Mouse (Mus musculus): ENCODE data around the gene Klhl22. TPM values are rescaled to one million over a fixed set of nuclear protein-coding genes. Genes with fewer than 3 reads are reported as not detected.

The Klhl22 gene
- polyA plus RNA-seq, 1 experiment from 2014 or later: 52.6 TPM

DNA sequence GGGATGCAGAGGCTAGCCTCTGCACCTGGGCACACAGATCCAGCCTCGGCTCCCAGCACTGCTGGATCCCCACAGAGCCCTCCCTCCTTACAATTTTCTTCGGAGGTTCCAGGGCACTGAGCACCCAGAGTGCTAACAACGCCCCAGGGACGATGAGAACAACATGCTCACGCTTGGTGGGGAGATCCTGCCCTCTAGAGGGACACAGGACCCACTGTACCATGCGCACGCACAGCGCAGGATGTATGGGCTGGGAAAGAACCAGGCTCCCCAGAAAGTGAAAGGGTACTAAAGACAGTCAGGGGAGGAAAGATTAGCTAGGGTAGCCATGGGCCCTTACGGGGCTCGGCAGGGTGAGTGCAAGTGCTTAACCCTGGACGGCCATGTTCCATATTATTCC is 72.4 kb downstream of the Klhl22 start:
- WGBS: 11% methylated on average over 11 of the region's 11 CpGs
- no peak for DNase-seq (ENCODE audit: low spot score)
- peaks cover 99% of the 10 kb centered on the region for H3K27me3 ChIP-seq (ENCODE audit: low read depth, poor library complexity, severe bottlenecking)

GRCm38 (mm10) chr16:17832821-17833220 is 73.4 kb downstream of the Klhl22 start, which contains the start of gene B830017H08Rik:
B830017H08Rik (plus strand) TSS chr16:17833121.
- Histone ChIP-seq H3K4me1 (peaks cover 24% of the 10 kb centered on the region), H3K36me3 (peaks cover 1% of the 10 kb centered on the region; the same call in 1 of the 2 replicates), H3K27ac (replicated peaks) (peak within 1 kb of the TSS; percentile 34), H3K4me3 (peak within 1 kb of the TSS; percentile 63), H3K27me3 (ENCODE audit: low read depth, poor library complexity, severe bottlenecking) (peaks cover 100% of the 10 kb centered on the region), H3K9me3 (replicated peaks) (no peaks in the 10 kb centered on the region)
- 23% methylated on average over 7 of the region's 7 CpGs for WGBS
- no peak for DNase-seq (ENCODE audit: low spot score)

More for the DNA sequence above, 72.4 kb downstream of the Klhl22 start:
- Histone ChIP-seq H3K27ac (replicated peaks) (no peak overlapping the region), H3K36me3 (no peaks in the 10 kb centered on the region), H3K4me1 (peaks cover 24% of the 10 kb centered on the region), H3K9me3 (replicated peaks) (no peaks in the 10 kb centered on the region), H3K4me3 (no peak overlapping the region)

DNA sequence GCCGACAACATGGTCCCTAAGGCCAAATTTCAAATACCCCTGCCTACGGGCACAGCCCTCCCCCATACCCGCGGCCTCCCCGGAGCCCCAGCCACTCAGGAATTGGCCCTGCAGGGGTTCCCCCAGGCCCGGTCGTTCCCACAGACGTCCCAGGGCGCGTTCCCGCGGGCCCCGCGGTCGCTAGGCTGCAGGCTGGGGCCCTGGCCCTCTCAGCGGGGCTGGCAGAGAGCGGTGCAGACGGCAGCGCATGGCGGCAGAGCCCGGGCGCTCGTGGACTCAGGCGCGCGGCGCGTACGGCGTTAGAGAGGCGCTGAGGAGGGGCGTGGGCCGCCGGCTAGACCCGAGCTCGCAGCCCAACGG is 73.9 kb downstream of the Klhl22 start:
- WGBS: under 1% methylated on average over 25 of the region's 37 CpGs
- H3K9me3 ChIP-seq (replicated peaks): no peaks in the 10 kb centered on the region
- peaks cover 4% of the 10 kb centered on the region; the same call in 1 of the 2 replicates for H3K36me3 ChIP-seq
- H3K4me3 ChIP-seq: peak overlapping the region; percentile 63
- peak; percentile 58 for DNase-seq (ENCODE audit: low spot score)
- H3K27me3 ChIP-seq (ENCODE audit: low read depth, poor library complexity, severe bottlenecking): peaks cover 100% of the 10 kb centered on the region
- H3K4me1 ChIP-seq: peaks cover 24% of the 10 kb centered on the region
- H3K27ac ChIP-seq (replicated peaks): peak overlapping the region; percentile 34

DNA sequence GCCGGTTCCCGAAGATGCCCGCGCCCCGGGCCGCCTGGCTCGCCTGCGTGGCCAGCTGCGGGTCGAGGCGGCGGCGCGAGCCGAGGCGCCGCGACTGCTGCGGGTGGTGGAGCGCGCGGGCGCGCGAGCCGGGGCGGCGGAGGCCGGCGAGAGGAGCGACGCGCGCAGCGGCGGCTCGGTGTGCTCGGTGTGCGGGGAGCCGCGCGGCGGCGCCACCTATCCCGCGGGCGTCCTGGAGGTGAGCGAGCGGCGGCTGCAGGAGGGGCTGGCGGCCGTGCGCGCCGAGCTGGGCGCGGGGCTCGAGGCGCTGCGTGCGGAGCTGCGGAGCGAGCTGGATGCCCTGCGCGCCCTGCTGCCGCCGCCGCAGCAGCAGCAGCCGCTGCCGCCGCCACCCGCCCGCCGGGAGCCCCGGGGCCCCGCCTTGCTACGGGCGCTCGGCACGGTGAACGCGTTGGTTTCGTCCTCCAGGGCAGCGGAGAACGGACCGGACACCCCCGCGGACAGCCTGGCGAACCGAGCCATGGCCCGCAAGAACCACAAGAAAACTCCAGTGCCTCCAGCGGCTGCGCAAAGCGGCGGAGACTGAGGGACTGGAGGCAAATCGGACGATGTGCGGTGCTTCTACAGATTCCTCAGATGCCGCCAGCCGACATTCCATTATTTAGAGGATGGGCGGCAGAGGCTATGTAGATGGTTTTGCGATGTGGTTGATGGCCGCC is 74.4 kb downstream of the Klhl22 start:
- DNase-seq (ENCODE audit: low spot score): peak; percentile 64
- peak overlapping the region; percentile 63 for H3K4me3 ChIP-seq
- H3K27ac ChIP-seq (replicated peaks): peak overlapping the region; percentile 34
- peaks cover 24% of the 10 kb centered on the region for H3K4me1 ChIP-seq
- WGBS: 4% methylated on average over 93 of the region's 103 CpGs
- H3K36me3 ChIP-seq: peaks cover 6% of the 10 kb centered on the region; the same call in 1 of the 2 replicates
- H3K27me3 ChIP-seq (ENCODE audit: low read depth, poor library complexity, severe bottlenecking): peaks cover 95% of the 10 kb centered on the region
- no peaks in the 10 kb centered on the region for H3K9me3 ChIP-seq (replicated peaks)

- DNase-seq (ENCODE audit: low spot score): no peak
- 57% methylated on average over 7 of the region's 7 CpGs for WGBS
- H3K27ac ChIP-seq (replicated peaks): no peak overlapping the region
- peaks cover 24% of the 10 kb centered on the region for H3K4me1 ChIP-seq
- H3K9me3 ChIP-seq (replicated peaks): no peaks in the 10 kb centered on the region
- H3K4me3 ChIP-seq: peak overlapping the region; percentile 63
- peaks cover 6% of the 10 kb centered on the region; the same call in 1 of the 2 replicates for H3K36me3 ChIP-seq
- peaks cover 88% of the 10 kb centered on the region for H3K27me3 ChIP-seq (ENCODE audit: low read depth, poor library complexity, severe bottlenecking)
Measured at GRCm38 (mm10) chr16:17834543-17834942, 75.1 kb downstream of the Klhl22 start.

DNA sequence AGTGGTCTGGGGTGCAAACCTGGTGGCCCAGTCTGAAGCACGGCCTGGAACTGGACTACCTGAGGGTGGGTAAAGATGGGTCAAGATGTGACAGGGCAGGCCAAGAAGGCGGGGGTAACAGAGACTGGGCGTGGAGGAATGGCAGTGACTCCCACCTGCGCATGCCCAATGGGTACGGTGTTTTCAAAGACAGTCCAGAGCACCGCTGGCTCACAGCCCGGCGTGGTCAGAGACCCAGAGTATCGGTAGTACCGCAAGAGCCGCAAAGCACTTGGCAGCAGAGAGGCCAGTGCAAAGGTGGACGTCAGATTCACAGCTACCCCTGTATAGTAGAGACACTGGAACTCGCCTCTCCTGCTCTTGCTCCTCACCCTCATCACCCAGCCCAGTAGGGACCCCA is 76.1 kb downstream of the Klhl22 start:
- Histone ChIP-seq H3K4me1 (peaks cover 24% of the 10 kb centered on the region), H3K9me3 (replicated peaks) (no peaks in the 10 kb centered on the region), H3K36me3 (peaks cover 14% of the 10 kb centered on the region), H3K4me3 (no peak overlapping the region), H3K27me3 (ENCODE audit: low read depth, poor library complexity, severe bottlenecking) (peaks cover 78% of the 10 kb centered on the region), H3K27ac (replicated peaks) (no peak overlapping the region)
- DNase-seq (ENCODE audit: low spot score): no peak
- WGBS: 41% methylated on average over 13 of the region's 13 CpGs

GRCm38 (mm10) chr16:17838051-17838450 is 78.6 kb downstream of the Klhl22 start, which contains the start of gene Car15:
Car15 (minus strand) TSS chr16:17838364.
- Histone ChIP-seq H3K27me3 (ENCODE audit: low read depth, poor library complexity, severe bottlenecking) (peaks cover 53% of the 10 kb centered on the region), H3K9me3 (replicated peaks) (no peaks in the 10 kb centered on the region), H3K4me1 (peaks cover 17% of the 10 kb centered on the region), H3K4me3 (no peak within 1 kb of the TSS), H3K27ac (replicated peaks) (no peak within 1 kb of the TSS), H3K36me3 (peaks cover 40% of the 10 kb centered on the region)
- 85% methylated on average over 6 of the region's 6 CpGs for WGBS
- no peak for DNase-seq (ENCODE audit: low spot score)

DNA sequence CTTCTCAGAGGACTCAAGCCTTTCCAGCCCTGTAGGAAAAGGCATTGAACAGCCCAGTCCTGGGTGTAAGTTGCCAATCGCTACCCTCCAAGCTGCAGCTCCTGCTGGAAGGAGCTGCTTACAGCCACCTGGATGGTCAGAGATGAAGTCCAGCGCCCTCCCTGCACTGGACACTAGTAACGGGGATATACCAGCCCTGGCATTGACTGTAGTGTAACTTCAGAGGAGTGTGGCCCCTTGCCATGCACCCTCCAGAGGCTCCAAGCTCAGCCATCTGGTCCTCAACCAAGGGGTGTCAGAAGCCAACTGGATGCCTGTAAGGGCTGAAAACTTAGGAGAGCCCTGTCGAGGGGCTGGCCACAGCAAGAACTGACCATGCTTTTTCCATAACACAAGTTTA is 80.6 kb downstream of the Klhl22 start:
- Histone ChIP-seq H3K27ac (replicated peaks) (no peak overlapping the region), H3K36me3 (peaks cover 59% of the 10 kb centered on the region), H3K27me3 (ENCODE audit: low read depth, poor library complexity, severe bottlenecking) (peaks cover 33% of the 10 kb centered on the region), H3K9me3 (replicated peaks) (no peaks in the 10 kb centered on the region), H3K4me3 (no peak overlapping the region), H3K4me1 (no peaks in the 10 kb centered on the region)
- DNase-seq (ENCODE audit: low spot score): no peak
- WGBS: 85% methylated on average over 4 of the region's 4 CpGs

DNA sequence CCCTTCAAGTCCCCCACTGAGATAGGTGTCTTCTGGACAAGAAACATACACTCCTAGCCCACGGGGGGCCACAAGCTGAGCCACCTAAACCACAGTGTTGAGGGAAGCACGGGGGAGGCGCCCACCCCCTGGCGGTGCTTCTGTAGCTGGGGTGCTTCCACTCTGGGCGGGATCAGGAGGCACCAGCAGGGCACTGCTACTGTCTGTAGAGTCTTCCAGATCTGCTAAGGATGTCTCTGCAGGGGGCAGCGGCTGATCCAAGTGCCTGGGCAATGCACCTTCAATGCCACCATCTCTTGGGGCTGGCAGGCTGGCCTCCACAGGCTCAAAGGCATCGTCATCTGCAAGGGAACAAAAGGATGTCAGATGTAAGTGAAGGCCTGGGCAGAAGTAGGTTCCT is 83.0 kb downstream of the Klhl22 start:
- H3K4me1 ChIP-seq: no peaks in the 10 kb centered on the region
- DNase-seq (ENCODE audit: low spot score): no peak
- no peak overlapping the region for H3K4me3 ChIP-seq
- H3K27me3 ChIP-seq (ENCODE audit: low read depth, poor library complexity, severe bottlenecking): peaks cover 9% of the 10 kb centered on the region
- H3K9me3 ChIP-seq (replicated peaks): no peaks in the 10 kb centered on the region
- peaks cover 84% of the 10 kb centered on the region for H3K36me3 ChIP-seq
- H3K27ac ChIP-seq (replicated peaks): no peak overlapping the region
- 95% methylated on average over 7 of the region's 7 CpGs for WGBS

Other genes with a start within 250 kb of the Klhl22 start
- 52.0 and 56.9 TPM in 2 replicates for gene Thap7, start 228.5 kb upstream of the Klhl22 start, polyA plus RNA-seq (2016; fragmentation: Nextera tagmentation; extraction: Ambion mirVana)
- gene Lrrc74b, start 198.4 kb upstream of the Klhl22 start, polyA plus RNA-seq (2016; fragmentation: Nextera tagmentation; extraction: Ambion mirVana): 0.17 and 0.27 TPM in 2 replicates
- 0.62 and 0.75 TPM in 2 replicates for gene P2rx6, start 197.7 kb upstream of the Klhl22 start, polyA plus RNA-seq (2016; fragmentation: Nextera tagmentation; extraction: Ambion mirVana)
- gene Slc7a4, start 176.4 kb upstream of the Klhl22 start, polyA plus RNA-seq (2016; fragmentation: Nextera tagmentation; extraction: Ambion mirVana): 2.4 and 2.6 TPM in 2 replicates
- gene Smpd4, start 140.3 kb upstream of the Klhl22 start, polyA plus RNA-seq (2016; fragmentation: Nextera tagmentation; extraction: Ambion mirVana): 47.3 and 52.2 TPM in 2 replicates
- 6.4 and 8.1 TPM in 2 replicates for gene Ccdc74a, start 113.1 kb upstream of the Klhl22 start, polyA plus RNA-seq (2016; fragmentation: Nextera tagmentation; extraction: Ambion mirVana)
- gene Med15, start 26.7 kb upstream of the Klhl22 start, polyA plus RNA-seq (2016; fragmentation: Nextera tagmentation; extraction: Ambion mirVana): 45.2 and 47.8 TPM in 2 replicates
- gene Scarf2, start 37.7 kb downstream of the Klhl22 start, polyA plus RNA-seq (2016; fragmentation: Nextera tagmentation; extraction: Ambion mirVana): 4.1 TPM in 2 replicates
- 0.21 TPM in 1 of 2 replicates, not detected in the other for gene B830017H08Rik, start 73.5 kb downstream of the Klhl22 start, polyA plus RNA-seq (2016; fragmentation: Nextera tagmentation; extraction: Ambion mirVana)
- 1.8 and 1.9 TPM in 2 replicates for gene Car15, start 78.7 kb downstream of the Klhl22 start, polyA plus RNA-seq (2016; fragmentation: Nextera tagmentation; extraction: Ambion mirVana)
- gene Gm20518, start 132.1 kb downstream of the Klhl22 start, polyA plus RNA-seq (2016; fragmentation: Nextera tagmentation; extraction: Ambion mirVana): 0.35 and 0.60 TPM in 2 replicates
- gene Tssk1, start 134.6 kb downstream of the Klhl22 start, polyA plus RNA-seq (2016; fragmentation: Nextera tagmentation; extraction: Ambion mirVana): 0.05 TPM in 1 of 2 replicates, not detected in the other
- gene Dgcr2, start 138.9 kb downstream of the Klhl22 start, polyA plus RNA-seq (2016; fragmentation: Nextera tagmentation; extraction: Ambion mirVana): 102 and 111 TPM in 2 replicates
- 0.11 and 0.19 TPM in 2 replicates for gene Tssk2, start 139.0 kb downstream of the Klhl22 start, polyA plus RNA-seq (2016; fragmentation: Nextera tagmentation; extraction: Ambion mirVana)
- 51.9 and 60.5 TPM in 2 replicates for gene Ess2, start 151.7 kb downstream of the Klhl22 start, polyA plus RNA-seq (2016; fragmentation: Nextera tagmentation; extraction: Ambion mirVana)
- 0.75 and 1.4 TPM in 2 replicates for gene Gsc2, start 155.4 kb downstream of the Klhl22 start, polyA plus RNA-seq (2016; fragmentation: Nextera tagmentation; extraction: Ambion mirVana)
- gene Slc25a1, start 168.6 kb downstream of the Klhl22 start, polyA plus RNA-seq (2016; fragmentation: Nextera tagmentation; extraction: Ambion mirVana): 118 and 122 TPM in 2 replicates
- not detected in 2 replicates for gene Vpreb2, start 220.8 kb downstream of the Klhl22 start, polyA plus RNA-seq (2016; fragmentation: Nextera tagmentation; extraction: Ambion mirVana)

Data from midbrain, embryonic 10.5 days (tissue).